Mouse (Mus musculus): ENCODE measurements around the gene Aar2. TPM values are rescaled to one million over a fixed set of nuclear protein-coding genes. Genes with fewer than 3 reads are reported as not detected.

The Aar2 gene
- 4.1 TPM for polyA plus RNA-seq (2014; fragmentation: Illumina TruSeq; extraction: RNeasy Lipid Tissue Mini Kit (QIAGEN cat#74804); ENCODE audit: low read depth, low replicate concordance)

DNA sequence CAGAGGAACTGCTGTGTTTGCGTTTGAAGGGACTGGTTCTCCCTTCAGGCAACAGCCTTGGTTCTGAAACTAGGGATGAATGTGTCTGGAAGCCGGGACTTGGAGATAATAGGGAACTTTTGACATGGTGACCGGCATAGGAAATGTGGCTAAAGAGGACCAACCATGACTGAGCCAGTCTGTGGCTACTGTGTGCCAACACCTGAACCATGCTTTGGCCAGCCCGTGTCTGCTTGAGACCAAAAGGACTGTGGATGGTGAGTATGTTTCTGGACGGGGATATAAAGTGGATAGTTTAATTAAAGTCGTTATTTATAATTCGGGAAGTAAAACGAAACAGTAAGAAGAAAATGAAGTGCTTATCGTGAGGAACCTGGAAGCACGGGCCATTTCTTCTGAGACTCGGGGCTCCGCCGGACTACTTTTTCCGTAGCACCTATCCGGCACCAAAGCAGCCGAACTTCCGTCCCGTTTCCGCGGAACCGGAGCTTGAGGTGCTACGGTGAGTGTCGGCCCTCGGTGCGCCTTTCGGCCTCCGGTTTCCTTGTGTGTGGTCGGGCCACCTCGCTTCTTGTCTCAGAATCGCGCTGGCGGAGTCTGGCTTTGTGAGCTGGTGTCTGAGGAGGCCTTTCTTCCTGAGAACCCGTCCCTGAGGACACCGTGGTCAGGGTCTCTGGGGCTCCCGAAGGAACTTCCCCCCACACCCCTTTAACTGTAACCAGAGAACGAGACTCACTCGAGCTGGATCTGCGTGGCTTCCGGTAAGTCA, at the start of gene Aar2:
Aar2 (plus strand) TSS at position 462 of the 769 bp plus-strand sequence.

DNA sequence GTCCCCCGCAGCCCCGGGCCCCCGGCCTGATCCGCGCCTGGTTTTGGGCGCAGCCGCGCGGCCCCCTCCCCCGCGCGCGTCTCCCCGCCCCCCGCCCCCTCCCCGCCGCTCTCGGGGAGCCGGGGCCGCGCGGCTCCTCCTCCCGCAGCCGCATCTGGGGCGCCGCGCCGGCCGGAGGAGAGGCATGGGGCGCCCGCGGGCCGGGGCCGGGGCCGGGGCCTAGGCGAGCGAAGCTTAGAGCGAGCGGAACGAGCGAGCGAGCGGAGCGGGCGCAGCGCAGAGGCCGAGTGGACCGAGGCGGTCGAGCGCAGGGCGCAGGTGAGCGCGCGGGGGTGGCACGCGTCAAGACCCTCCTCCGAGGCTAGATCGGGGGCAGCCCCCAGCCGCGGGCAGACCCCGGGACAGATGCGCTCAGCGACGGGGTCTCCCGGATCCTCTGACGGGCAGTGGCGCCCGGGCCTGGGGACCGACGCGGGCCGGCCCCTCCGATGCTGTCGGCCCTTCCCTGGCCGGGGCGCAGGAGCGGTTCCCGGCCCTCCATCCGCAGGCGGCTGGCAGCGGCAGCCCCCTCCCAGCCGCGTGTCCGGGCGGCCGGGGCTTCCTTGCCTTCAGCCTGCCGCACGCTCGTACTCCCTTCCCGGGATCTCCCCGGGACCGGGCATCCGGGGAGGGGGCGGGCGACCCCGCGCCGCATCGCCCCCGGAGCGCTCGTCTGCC, 66.3 kb downstream of the Aar2 start, which contains the start of gene Dlgap4:
Dlgap4 (plus strand) TSS at position 165 of the 717 bp plus-strand sequence.

Other genes with a start within 250 kb of the Aar2 start
- 1.8 TPM for gene Cnbd2, start 235.3 kb upstream of the Aar2 start, polyA plus RNA-seq (2014; fragmentation: Illumina TruSeq; extraction: RNeasy Lipid Tissue Mini Kit (QIAGEN cat#74804); ENCODE audit: low read depth, low replicate concordance)
- gene Scand1, start 234.9 kb upstream of the Aar2 start, polyA plus RNA-seq (2014; fragmentation: Illumina TruSeq; extraction: RNeasy Lipid Tissue Mini Kit (QIAGEN cat#74804); ENCODE audit: low read depth, low replicate concordance), result not detected
- gene Epb41l1, start 126.7 kb upstream of the Aar2 start, polyA plus RNA-seq (2014; fragmentation: Illumina TruSeq; extraction: RNeasy Lipid Tissue Mini Kit (QIAGEN cat#74804); ENCODE audit: low read depth, low replicate concordance), result 10.4 TPM
- 5.9 TPM for gene Dlgap4, start 66.1 kb downstream of the Aar2 start, polyA plus RNA-seq (2014; fragmentation: Illumina TruSeq; extraction: RNeasy Lipid Tissue Mini Kit (QIAGEN cat#74804); ENCODE audit: low read depth, low replicate concordance)
- gene Myl9, start 227.8 kb downstream of the Aar2 start, polyA plus RNA-seq (2014; fragmentation: Illumina TruSeq; extraction: RNeasy Lipid Tissue Mini Kit (QIAGEN cat#74804); ENCODE audit: low read depth, low replicate concordance), result 33.3 TPM